Mouse (Mus musculus) kidney, embryonic 15.5 days (tissue): ENCODE data around the gene Pygm. TPM values are rescaled to one million over a fixed set of nuclear protein-coding genes. Genes with fewer than 3 reads are reported as not detected.

Experiments used
- ATAC-seq: fragments of 200-750 bp; cut with Nextera tagmentation; replicated peaks from 2 replicates; pipeline ENCODE4 v1.8.0; 2017; ENCODE audit warnings: moderate TSS enrichment; ENCODE audit not compliant: low FRiP score
- H3K27ac ChIP-seq: fragments of 300-500 bp; sonication (generic); 2 replicates; pipeline ENCODE4 v1.5.1; 2015; ENCODE audit warnings: mild to moderate bottlenecking, inconsistent platforms
- H3K27me3 ChIP-seq: fragments of 300-500 bp; sonication (generic); 2 replicates; pipeline ENCODE4 v1.6.1; 2015; ENCODE audit warnings: inconsistent platforms
- H3K36me3 ChIP-seq: fragments of 300-500 bp; sonication (generic); 2 replicates; pipeline ENCODE4 v1.6.1; 2015; ENCODE audit warnings: inconsistent platforms
- H3K4me1 ChIP-seq: fragments of 300-500 bp; sonication (generic); 2 replicates; pipeline ENCODE4 v1.6.1; 2015; ENCODE audit warnings: inconsistent platforms
- H3K4me2 ChIP-seq: fragments of 300-500 bp; sonication (generic); 2 replicates; pipeline ENCODE4 v1.6.1; 2015; ENCODE audit warnings: moderate library complexity, mild to moderate bottlenecking, inconsistent platforms
- H3K4me3 ChIP-seq: fragments of 300-500 bp; sonication (generic); replicated peaks from 2 replicates; pipeline ENCODE4 v1.5.1; 2015; ENCODE audit warnings: mild to moderate bottlenecking, inconsistent platforms
- H3K9ac ChIP-seq: fragments of 300-500 bp; sonication (generic); 2 replicates; pipeline ENCODE4 v1.6.1; 2015; ENCODE audit warnings: mild to moderate bottlenecking, inconsistent platforms
- H3K9me3 ChIP-seq: fragments of 300-500 bp; sonication (generic); replicated peaks from 2 replicates; pipeline ENCODE4 v1.6.1; 2016; ENCODE audit warnings: inconsistent platforms
- WGBS: fragments of 180-500 bp; shearing (Covaris S2); methylation state at CpG from one replicate; pipeline ENCODE4 v1.1.7; 2015; ENCODE audit warnings: mixed read lengths; 5-methylcytosine and 5-hydroxymethylcytosine counted together
- polyA plus RNA-seq: library from polyadenylated mRNA; unstranded; fragments of >200 nt; fragmentation: Nextera tagmentation; extraction: Ambion mirVana; gene quantifications from 2 replicates; pipeline ENCODE4 v1.2.1, GENCODE M21; 2015

Pygm gene
- polyA plus RNA-seq, 1 experiment from 2014 or later = 28.2 TPM

DNA sequence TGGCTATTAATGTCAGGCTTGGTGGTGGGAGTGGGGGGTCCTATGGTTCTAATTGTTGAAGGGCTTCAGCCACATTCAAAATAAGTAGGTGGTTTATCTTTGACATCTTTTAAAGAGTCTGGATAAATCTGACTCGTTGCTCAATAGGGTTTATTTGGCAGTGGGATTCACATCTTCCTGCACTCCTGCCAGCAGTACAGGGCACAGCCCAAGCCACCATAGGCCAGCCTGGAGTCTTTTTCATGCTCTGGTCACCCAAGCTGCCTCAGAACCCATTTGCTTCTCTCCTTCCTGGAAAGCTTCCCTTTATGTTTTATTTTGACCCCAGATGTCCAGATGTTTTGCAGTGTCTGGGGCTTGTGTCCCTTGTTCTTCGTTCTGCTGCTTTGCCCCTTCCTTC lies 7.6 kb upstream of the Pygm start:
- WGBS = 90% methylated on average over 2 of the region's 2 CpGs
- H3K27ac ChIP-seq = no peak overlapping the region
- H3K9ac ChIP-seq = no peak overlapping the region
- no peak overlapping the region for H3K4me3 ChIP-seq
- H3K4me2 ChIP-seq = no peak overlapping the region
- H3K36me3 ChIP-seq = peaks cover 84% of the 10 kb centered on the region
- H3K4me1 ChIP-seq = no peaks in the 10 kb centered on the region
- no peaks in the 10 kb centered on the region for H3K9me3 ChIP-seq
- no peaks in the 10 kb centered on the region for H3K27me3 ChIP-seq
- no peak for ATAC-seq

DNA sequence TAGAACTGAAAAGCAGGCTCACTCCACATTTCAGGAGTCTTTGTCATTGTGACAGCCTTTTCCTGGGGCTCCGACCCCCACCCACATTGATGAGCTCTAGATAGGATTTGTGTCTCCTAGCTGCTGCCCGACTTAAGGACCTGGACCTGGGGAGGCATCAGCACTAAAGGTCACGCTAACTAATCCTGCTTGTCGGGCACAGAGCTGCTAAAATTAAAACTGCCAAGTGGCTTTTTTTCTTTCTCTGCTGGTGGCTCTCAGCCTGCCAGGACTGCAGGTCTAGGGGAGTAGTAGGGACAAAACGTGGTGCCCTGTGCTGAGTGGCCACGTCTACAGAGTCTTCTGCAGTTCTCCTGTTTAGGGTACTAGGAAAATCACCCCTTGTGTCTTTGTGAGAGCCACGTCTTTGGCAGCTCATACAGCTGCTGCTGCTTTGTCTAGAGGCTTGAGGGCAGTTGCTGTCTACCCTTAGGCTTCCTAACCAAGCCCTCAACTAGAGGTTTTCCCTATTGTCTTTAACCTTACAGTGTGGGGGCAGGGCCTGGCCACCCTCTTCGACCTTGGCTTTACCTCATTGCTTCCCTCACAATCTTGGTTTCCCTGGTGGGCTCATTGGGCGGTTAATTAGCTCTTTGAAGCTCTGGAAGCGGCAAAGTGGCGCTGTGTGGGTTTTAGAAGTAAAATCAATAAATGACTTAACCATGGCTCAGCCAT lies 6.7 kb upstream of the Pygm start:
- Histone ChIP-seq H3K4me3 (no peak overlapping the region), H3K4me2 (no peak overlapping the region), H3K9ac (no peak overlapping the region), H3K27ac (no peak overlapping the region), H3K27me3 (no peaks in the 10 kb centered on the region), H3K9me3 (no peaks in the 10 kb centered on the region), H3K4me1 (0 out of 2 replicates have a peak, but pooled peaks cover 2% of the 10 kb centered on the region), H3K36me3 (peaks cover 75% of the 10 kb centered on the region)
- WGBS = 74% methylated on average over 11 of the region's 11 CpGs
- ATAC-seq = no peak

DNA sequence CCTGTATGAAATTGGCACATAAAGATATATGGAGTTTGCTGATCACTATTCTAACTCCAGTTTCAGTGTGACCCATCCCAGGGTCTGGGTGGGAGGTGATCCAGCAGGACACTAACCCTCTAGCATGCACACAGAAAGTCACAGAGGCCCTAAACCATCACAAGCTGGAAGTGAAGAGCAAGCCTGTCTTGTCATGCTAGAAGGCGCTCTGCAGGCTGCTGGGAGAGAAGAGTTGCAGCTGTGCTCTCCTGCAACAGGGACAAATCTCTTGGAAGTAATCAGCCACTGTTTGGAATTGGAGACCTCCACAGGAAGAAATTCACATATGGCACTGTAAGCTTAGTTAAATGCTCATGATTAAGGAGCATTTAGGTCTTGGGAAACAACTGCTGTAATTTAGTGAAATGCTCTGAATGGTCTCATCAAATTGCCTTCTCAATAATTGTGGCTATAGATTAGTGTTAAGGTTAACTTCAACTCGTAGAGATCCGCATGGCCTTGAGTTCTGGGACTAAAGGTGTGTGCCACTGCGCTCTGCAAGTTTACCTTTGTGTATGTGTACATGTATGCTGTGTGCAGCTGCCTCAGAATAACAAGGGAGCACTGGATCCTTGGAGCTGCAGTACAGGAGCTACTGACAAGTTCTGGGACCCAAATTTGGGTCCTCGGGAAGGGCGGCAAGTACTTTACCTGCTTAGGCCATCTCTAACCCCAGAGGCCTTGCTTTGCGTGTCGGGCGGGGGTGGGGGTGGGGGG lies 3.6 kb upstream of the Pygm start:
- WGBS = 90% methylated on average over 9 of the region's 9 CpGs

DNA sequence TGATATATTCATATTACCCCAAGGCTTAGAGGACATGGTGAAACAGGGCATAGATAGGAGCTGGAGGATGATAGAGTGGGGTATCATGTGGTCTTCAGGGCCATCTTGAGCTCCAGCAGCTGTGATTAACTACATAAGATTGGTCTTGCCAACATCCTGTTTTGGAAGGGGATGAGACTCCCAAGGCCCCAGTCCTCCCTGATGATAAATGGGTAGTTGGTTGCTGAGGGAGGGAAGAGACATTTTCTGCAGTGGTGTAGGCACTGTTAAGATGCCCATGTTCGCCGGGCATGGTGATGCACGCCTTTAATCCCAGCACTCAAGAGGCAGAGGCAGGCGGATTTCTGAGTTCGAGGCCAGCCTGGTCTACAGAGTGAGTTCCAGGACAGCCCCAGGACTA lies 3.0 kb upstream of the Pygm start:
- H3K36me3 ChIP-seq = peaks cover 38% of the 10 kb centered on the region
- peaks cover 39% of the 10 kb centered on the region for H3K4me1 ChIP-seq
- H3K27ac ChIP-seq = no peak overlapping the region
- H3K4me3 ChIP-seq = no peak overlapping the region
- H3K27me3 ChIP-seq = no peaks in the 10 kb centered on the region
- WGBS = 96% methylated on average over 5 of the region's 5 CpGs
- no peak for ATAC-seq
- no peaks in the 10 kb centered on the region for H3K9me3 ChIP-seq
- H3K9ac ChIP-seq = no peak overlapping the region
- no peak overlapping the region for H3K4me2 ChIP-seq

More for the DNA sequence above, 3.6 kb upstream of the Pygm start:
- Histone ChIP-seq H3K4me3 (no peak overlapping the region), H3K9me3 (no peaks in the 10 kb centered on the region), H3K27ac (0 out of 2 replicates have a peak overlapping the region, but pooled peaks have one; percentile 42), H3K36me3 (peaks cover 44% of the 10 kb centered on the region), H3K9ac (no peak overlapping the region), H3K27me3 (no peaks in the 10 kb centered on the region), H3K4me1 (peaks cover 33% of the 10 kb centered on the region), H3K4me2 (no peak overlapping the region)
- no peak for ATAC-seq

DNA sequence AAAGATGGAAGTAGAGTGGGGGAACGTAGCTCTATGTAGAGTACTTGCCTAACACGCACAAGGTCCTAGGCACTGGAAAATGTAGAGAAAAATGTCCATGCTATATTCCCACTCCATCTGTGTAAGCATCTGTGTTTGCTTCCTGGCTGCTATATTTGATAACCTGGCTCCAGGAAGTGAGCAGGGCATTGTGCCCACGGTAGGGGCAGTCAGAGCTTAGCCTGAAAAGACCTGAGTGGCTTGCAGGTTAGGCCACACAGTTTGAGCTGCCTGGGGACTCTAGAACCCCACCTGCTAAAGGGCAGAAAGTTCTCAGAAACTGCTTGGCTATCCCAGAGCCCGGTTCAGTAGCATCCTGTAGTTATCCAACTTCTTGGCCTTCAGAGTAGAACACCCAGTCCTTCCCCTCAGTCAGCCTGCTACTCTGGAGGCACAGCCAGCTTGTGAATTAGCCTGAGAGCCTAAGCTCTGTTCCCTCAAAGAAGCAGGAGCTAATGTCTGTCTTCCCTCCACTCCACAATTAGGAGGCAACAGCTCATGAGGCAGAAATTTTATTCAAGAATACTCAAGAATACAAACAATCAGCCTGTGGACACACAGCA lies 1.8 kb upstream of the Pygm start:
- ATAC-seq = no peak
- Histone ChIP-seq H3K4me3 (no peak overlapping the region), H3K36me3 (peaks cover 26% of the 10 kb centered on the region), H3K27ac (peak overlapping the region; percentile 87; the same call in 1 of the 2 replicates), H3K4me2 (no peak overlapping the region), H3K4me1 (peaks cover 48% of the 10 kb centered on the region), H3K9me3 (no peaks in the 10 kb centered on the region), H3K27me3 (no peaks in the 10 kb centered on the region), H3K9ac (no peak overlapping the region)
- 73% methylated on average over 4 of the region's 4 CpGs for WGBS

DNA sequence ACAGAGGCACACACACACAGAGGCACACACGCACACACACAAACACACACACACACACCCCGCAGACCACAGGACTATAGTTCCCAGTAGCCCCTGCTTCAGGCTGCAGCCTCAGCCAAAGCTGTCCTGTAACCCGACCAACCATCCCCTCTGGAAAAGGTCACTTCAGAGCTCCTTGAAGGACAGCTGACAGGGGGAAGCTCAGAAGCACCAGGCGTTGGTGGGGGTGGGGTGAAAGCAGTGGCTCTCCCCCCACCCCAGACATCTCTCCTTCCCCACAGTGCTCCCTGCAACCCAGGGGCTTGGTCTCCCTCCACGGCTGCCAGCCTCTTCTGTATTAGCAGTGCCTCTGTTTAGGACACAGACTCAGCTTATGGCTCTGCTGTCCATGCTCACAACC lies 729 bp upstream of the Pygm start:
- Histone ChIP-seq H3K4me3 (no peak overlapping the region), H3K9me3 (no peaks in the 10 kb centered on the region), H3K9ac (no peak overlapping the region), H3K27ac (peak overlapping the region; percentile 87), H3K27me3 (no peaks in the 10 kb centered on the region), H3K4me2 (no peak overlapping the region), H3K4me1 (peaks cover 50% of the 10 kb centered on the region), H3K36me3 (peaks cover 15% of the 10 kb centered on the region)
- 29% methylated on average over 5 of the region's 5 CpGs for WGBS
- peak; percentile 20; the same call in 1 of the 2 replicates for ATAC-seq

DNA sequence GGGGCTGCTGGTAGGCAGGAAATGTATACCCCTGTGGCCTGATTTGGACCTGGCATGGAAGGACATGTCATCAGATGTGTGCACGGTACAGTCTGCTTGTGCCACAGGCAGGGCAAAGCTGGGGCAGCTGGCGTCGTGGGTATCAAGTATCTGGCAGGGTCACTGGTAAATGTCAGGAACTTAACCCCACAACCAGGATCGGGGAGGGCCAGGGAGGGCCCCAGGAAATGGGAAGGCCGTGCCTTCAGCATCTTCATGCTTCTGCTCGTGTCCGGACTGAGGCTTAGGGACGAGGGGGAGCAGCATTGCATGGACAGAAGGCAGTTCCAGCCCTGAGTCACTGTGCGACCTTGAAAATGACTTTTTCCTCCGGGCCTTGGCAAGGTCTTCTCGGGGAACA lies 755 bp downstream of the Pygm start:
- ATAC-seq = no peak
- Histone ChIP-seq H3K36me3 (peaks cover under 1% of the 10 kb centered on the region; the same call in 1 of the 2 replicates), H3K9ac (peak overlapping the region; percentile 21), H3K27ac (peak overlapping the region; percentile 87), H3K4me2 (peak overlapping the region; percentile 44), H3K9me3 (no peaks in the 10 kb centered on the region), H3K4me3 (peak overlapping the region; percentile 5), H3K27me3 (no peaks in the 10 kb centered on the region), H3K4me1 (peaks cover 65% of the 10 kb centered on the region)
- WGBS = 45% methylated on average over 11 of the region's 11 CpGs

DNA sequence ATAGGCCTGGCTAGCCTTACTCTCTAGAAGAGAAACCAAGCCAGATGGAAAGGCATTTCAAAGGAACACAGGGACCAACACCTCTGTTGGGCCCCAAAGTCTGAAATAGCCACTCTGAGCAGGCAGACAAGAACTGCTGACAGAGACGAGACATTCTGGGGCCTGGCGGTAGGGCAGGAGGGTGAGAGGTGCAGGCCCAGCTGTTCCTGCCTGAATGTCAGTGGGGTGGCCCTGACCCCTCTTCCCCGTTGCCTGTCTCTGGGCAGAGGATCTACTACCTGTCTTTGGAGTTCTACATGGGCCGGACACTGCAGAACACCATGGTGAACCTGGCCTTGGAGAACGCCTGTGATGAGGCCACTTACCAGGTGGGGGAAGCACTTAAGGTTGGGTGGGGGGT lies 1.2 kb downstream of the Pygm start:
- peaks cover 69% of the 10 kb centered on the region for H3K4me1 ChIP-seq
- H3K9me3 ChIP-seq = no peaks in the 10 kb centered on the region
- 0 out of 2 replicates have a peak overlapping the region, but pooled peaks have one; percentile 5 for H3K4me3 ChIP-seq
- peak overlapping the region; percentile 44 for H3K4me2 ChIP-seq
- H3K27me3 ChIP-seq = no peaks in the 10 kb centered on the region
- no peaks in the 10 kb centered on the region for H3K36me3 ChIP-seq
- H3K27ac ChIP-seq = peak overlapping the region; percentile 87
- no peak for ATAC-seq
- no peak overlapping the region for H3K9ac ChIP-seq
- 69% methylated on average over 5 of the region's 5 CpGs for WGBS

DNA sequence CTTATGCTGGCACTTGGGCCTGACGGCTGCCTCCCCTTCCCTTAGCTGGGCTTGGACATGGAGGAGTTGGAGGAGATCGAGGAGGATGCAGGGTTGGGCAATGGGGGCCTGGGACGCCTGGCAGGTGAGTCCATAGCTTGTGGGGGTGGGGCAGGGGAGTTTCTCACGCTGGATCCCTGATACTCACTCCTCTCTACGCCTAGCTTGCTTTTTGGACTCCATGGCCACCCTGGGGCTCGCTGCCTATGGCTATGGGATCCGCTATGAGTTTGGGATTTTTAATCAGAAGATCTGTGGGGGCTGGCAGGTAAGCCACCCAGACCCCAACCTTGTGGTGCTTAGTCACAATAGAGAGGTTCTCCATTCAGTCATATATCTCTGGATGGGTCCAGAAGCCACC lies 1.6 kb downstream of the Pygm start:
- H3K36me3 ChIP-seq = no peaks in the 10 kb centered on the region
- no peaks in the 10 kb centered on the region for H3K27me3 ChIP-seq
- peaks cover 69% of the 10 kb centered on the region for H3K4me1 ChIP-seq
- no peak for ATAC-seq
- peak overlapping the region; percentile 44 for H3K4me2 ChIP-seq
- peak overlapping the region; percentile 87; the same call in 1 of the 2 replicates for H3K27ac ChIP-seq
- H3K4me3 ChIP-seq = no peak overlapping the region
- 85% methylated on average over 7 of the region's 7 CpGs for WGBS
- no peak overlapping the region for H3K9ac ChIP-seq
- no peaks in the 10 kb centered on the region for H3K9me3 ChIP-seq

DNA sequence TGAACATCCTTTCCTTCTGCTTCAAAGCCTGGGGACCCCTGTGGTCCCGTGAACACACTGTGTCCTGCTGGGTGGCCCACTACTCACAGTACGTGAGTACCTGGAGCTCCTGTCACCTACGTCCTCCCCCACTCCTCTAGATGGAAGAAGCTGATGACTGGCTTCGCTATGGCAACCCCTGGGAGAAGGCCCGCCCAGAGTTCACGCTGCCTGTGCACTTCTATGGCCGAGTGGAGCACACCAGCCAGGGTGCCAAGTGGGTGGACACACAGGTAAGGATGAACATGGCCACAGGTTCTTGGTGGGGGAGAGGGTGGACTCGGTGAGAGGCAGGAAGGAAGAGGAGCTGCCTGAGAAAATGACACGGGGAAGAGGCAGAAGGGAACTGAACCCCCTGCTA lies 2.0 kb downstream of the Pygm start:
- Histone ChIP-seq H3K9me3 (no peaks in the 10 kb centered on the region), H3K36me3 (no peaks in the 10 kb centered on the region), H3K27me3 (no peaks in the 10 kb centered on the region), H3K27ac (no peak overlapping the region), H3K9ac (no peak overlapping the region), H3K4me1 (peaks cover 69% of the 10 kb centered on the region), H3K4me2 (no peak overlapping the region), H3K4me3 (no peak overlapping the region)
- 53% methylated on average over 9 of the region's 9 CpGs for WGBS
- no peak for ATAC-seq

DNA sequence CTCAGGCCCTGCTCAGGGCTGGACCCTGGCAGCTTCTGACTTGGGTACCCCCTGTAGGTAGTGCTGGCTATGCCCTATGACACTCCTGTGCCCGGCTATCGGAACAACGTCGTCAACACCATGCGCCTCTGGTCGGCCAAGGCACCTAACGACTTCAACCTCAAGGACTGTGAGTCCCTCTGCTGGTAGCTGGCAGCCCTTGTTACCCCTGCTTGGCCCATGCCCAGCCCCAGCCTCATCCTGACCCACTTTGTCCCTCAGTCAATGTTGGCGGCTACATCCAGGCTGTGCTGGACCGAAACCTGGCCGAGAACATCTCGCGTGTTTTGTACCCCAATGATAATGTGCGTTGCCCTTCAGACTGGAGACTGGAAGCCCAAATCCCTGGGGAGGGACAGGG lies 3.8 kb downstream of the Pygm start:
- no peak overlapping the region for H3K27ac ChIP-seq
- WGBS = 83% methylated on average over 13 of the region's 13 CpGs
- no peaks in the 10 kb centered on the region for H3K9me3 ChIP-seq
- no peaks in the 10 kb centered on the region for H3K27me3 ChIP-seq
- no peak overlapping the region for H3K4me3 ChIP-seq
- no peak overlapping the region for H3K4me2 ChIP-seq
- H3K36me3 ChIP-seq = peaks cover 8% of the 10 kb centered on the region
- H3K4me1 ChIP-seq = peaks cover 62% of the 10 kb centered on the region
- no peak overlapping the region for H3K9ac ChIP-seq
- no peak for ATAC-seq

DNA sequence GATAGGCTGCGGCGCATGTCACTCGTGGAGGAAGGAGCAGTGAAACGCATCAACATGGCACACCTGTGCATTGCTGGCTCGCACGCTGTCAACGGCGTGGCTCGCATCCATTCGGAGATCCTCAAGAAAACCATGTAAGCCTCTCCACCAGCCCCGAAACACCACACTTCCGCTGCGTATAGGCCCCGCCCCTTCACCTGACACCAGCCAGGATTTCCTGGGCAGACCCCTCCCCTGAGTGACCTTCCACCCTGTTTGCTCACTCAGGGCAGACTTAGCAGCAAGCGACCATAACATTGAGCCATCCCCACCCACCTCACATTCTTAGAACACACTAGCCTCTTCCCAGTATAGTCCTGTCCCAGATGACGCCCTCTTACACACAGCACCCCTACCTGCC lies 5.6 kb downstream of the Pygm start:
- 0 out of 2 replicates have a peak overlapping the region, but pooled peaks have one; percentile 48 for H3K27ac ChIP-seq
- ATAC-seq = peak; percentile 50; the same call in 1 of the 2 replicates
- H3K4me2 ChIP-seq = peak overlapping the region; percentile 72
- WGBS = 6% methylated on average over 16 of the region's 16 CpGs
- H3K9ac ChIP-seq = peak overlapping the region; percentile 33
- H3K36me3 ChIP-seq = peaks cover 8% of the 10 kb centered on the region
- no peaks in the 10 kb centered on the region for H3K27me3 ChIP-seq
- H3K4me1 ChIP-seq = peaks cover 44% of the 10 kb centered on the region
- H3K4me3 ChIP-seq = peak overlapping the region; percentile 39
- no peaks in the 10 kb centered on the region for H3K9me3 ChIP-seq
